Mouse (Mus musculus): ENCODE data around the gene Klhl35. TPM values are rescaled to one million over a fixed set of nuclear protein-coding genes. Genes with fewer than 3 reads are reported as not detected.

Klhl35 gene
- polyA plus RNA-seq, 1 experiment = not detected

DNA sequence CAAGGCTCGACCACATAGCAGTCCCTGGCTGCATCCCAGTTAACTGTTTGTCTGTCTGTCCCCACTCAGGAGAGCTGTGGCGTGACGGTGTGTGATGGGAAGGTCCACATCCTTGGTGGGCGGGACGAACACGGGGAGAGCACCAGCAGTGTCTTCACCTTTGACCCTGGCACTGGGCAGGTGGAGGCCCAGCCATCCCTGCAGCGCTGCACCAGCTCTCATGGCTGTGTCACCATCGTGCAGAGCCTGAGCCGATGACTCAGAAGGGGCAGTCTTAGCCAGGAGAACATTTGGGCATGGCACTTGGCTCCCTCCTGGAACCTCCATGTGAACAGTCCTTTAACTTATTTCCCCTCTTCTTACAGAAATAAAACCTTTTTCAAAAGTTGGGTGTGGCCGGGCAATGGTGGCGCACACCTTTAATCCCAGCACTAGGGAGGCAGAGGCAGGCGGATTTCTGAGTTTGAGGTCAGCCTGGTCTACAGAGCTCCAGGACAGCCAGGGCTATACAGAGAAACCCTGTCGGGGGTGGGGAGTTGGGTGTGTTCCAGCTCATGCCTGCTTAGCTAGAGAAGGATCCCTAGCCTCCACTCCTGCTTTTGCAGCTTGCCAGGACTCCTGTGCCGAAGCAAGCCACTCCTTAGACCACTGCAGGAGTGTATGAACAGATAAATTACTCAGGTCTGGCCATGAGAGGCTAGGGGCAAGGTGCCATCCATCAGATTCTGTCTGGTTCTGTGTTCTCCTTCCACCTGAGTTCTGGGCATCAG is 8.0 kb downstream of the Klhl35 start:
- H3K27ac ChIP-seq (ENCODE audit: control insufficient read depth, insufficient read depth, low read depth, low read length, poor library complexity) = no peak overlapping the region
- TF ChIP-seq POLR2A (IDR thresholded peaks at IDR 0.05; ENCODE audit: borderline replicate concordance, control insufficient read depth, low read depth, low read length) = no peak
- peaks cover 4% of the 10 kb centered on the region for H3K4me1 ChIP-seq (ENCODE audit: control insufficient read depth, insufficient read depth, low read length)
- H3K4me3 ChIP-seq (replicated peaks; ENCODE audit: control insufficient read depth, low read depth, low read length) = no peak overlapping the region
- 78% methylated on average over 14 of the region's 14 CpGs for WGBS

DNA sequence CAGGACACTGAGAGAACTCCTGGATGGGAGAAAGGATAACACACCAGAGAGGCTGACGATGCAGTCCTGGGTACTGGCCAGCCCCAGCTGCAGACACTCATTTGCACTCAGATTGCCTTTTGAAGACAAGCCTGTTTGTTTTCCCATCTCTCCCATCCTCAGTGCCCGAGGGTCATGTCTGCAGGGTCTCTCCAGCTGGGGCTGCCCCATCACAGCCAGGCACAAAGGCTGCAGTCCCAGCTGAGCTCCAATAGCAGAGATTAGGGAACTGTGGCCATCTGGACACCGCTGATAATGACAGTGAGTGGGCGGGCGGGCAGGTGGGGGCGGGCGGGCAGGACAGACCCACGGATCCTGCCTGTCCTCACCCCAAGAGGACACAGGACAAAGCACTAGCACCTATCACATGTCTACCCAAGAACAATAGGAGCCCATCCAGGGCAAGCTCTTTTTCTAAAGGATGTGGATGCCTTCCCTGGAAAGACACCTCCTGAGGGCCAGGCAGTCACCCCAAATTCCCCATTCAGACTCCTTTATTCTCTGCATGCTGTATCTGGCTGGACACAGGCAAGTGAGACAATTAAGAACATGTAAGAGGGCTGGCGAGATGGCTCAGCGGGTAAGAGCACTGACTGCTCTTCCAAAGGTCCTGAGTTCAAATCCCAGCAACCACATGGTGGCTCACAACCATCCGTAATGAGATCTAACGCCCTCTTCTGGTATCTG is 9.2 kb downstream of the Klhl35 start:
- Histone ChIP-seq H3K4me3 (replicated peaks; ENCODE audit: control insufficient read depth, low read depth, low read length) (no peak overlapping the region), H3K27ac (ENCODE audit: control insufficient read depth, insufficient read depth, low read depth, low read length, poor library complexity) (0 out of 2 replicates have a peak overlapping the region, but pooled peaks have one; percentile 7), H3K4me1 (ENCODE audit: control insufficient read depth, insufficient read depth, low read length) (peaks cover 4% of the 10 kb centered on the region)
- WGBS = 57% methylated on average over 12 of the region's 12 CpGs
- TF ChIP-seq POLR2A (IDR thresholded peaks at IDR 0.05; ENCODE audit: borderline replicate concordance, control insufficient read depth, low read depth, low read length) (no peak), CTCF (IDR thresholded peaks at IDR 0.05; ENCODE audit: control insufficient read depth, insufficient read depth, low read length) (no peak)

DNA sequence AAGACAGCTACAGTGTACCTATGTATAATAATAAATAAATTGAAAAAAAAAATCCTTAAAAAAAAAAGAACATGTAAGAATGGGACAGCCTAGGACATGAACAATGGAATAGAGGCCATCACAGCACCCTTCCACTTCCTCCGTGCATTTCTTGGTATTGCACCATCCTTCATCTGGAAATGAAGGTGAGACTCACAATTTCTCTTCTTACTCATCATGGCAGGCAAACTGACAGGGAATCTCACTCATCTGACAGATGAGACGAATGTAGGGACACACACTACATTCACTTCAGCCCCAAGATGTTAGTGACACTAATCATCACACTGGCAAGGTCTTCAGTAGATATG is 9.7 kb downstream of the Klhl35 start:
- no peak overlapping the region for H3K4me3 ChIP-seq (replicated peaks; ENCODE audit: control insufficient read depth, low read depth, low read length)
- WGBS = 61% methylated on average over 2 of the region's 2 CpGs
- TF ChIP-seq POLR2A (IDR thresholded peaks at IDR 0.05; ENCODE audit: borderline replicate concordance, control insufficient read depth, low read depth, low read length) = no peak
- no peak for TF ChIP-seq CTCF (IDR thresholded peaks at IDR 0.05; ENCODE audit: control insufficient read depth, insufficient read depth, low read length)
- H3K4me1 ChIP-seq (ENCODE audit: control insufficient read depth, insufficient read depth, low read length) = peaks cover 4% of the 10 kb centered on the region
- no peak overlapping the region for H3K27ac ChIP-seq (ENCODE audit: control insufficient read depth, insufficient read depth, low read depth, low read length, poor library complexity)

DNA sequence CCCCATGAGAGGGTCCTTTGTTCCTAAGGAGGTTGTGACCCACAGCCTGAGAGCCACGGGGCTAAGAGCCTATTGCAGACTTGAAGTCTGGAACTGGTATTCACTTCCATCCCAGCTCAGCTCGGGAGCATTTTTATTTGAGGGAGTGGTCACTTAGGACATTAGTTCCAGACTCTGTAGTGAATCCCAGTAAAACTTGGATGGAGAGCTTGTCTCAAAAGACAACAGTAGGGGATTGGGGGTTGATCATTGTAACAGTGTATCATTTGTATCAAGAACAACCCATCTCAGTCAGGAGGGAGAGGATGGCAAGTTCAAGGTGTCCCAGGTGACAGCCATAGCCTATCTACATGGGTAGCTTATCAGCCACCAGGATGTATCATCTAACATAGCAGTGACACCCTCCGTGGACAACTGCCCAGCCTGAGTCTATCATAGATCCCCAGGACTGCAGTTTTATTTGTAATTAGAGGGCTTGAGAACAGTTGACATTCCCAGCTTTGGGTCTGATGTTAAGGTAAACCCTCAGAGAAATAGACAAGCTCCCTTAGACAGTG is 10.8 kb downstream of the Klhl35 start:
- TF ChIP-seq CTCF (IDR thresholded peaks at IDR 0.05; ENCODE audit: control insufficient read depth, insufficient read depth, low read length) = no peak
- TF ChIP-seq POLR2A (IDR thresholded peaks at IDR 0.05; ENCODE audit: borderline replicate concordance, control insufficient read depth, low read depth, low read length) = no peak
- no peak overlapping the region for H3K27ac ChIP-seq (ENCODE audit: control insufficient read depth, insufficient read depth, low read depth, low read length, poor library complexity)
- H3K4me3 ChIP-seq (replicated peaks; ENCODE audit: control insufficient read depth, low read depth, low read length) = no peak overlapping the region
- WGBS = 53% methylated on average over 3 of the region's 3 CpGs
- H3K4me1 ChIP-seq (ENCODE audit: control insufficient read depth, insufficient read depth, low read length) = peaks cover 4% of the 10 kb centered on the region

DNA sequence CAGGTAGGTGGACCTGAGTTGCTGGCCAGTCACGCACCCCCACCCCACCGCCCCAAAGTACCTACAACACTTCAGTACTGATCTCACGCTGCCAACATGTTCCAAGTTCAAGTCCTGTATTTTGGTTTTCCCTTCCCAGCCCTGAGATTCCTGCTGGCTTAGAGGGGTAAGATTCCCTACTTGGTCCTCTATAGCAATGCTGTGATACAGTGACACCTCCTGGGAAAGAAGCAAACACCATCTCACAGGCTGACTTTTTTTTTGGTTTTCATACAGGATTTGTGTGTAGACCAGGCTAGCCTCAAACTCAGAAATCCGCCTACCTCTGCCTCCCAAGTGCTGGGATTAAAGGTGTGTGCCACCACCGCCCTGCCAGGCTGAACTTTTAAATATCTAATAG is 11.4 kb downstream of the Klhl35 start:
- no peak for TF ChIP-seq POLR2A (IDR thresholded peaks at IDR 0.05; ENCODE audit: borderline replicate concordance, control insufficient read depth, low read depth, low read length)
- no peak for TF ChIP-seq CTCF (IDR thresholded peaks at IDR 0.05; ENCODE audit: control insufficient read depth, insufficient read depth, low read length)
- no peak overlapping the region for H3K4me3 ChIP-seq (replicated peaks; ENCODE audit: control insufficient read depth, low read depth, low read length)
- H3K27ac ChIP-seq (ENCODE audit: control insufficient read depth, insufficient read depth, low read depth, low read length, poor library complexity) = no peak overlapping the region
- peaks cover 6% of the 10 kb centered on the region for H3K4me1 ChIP-seq (ENCODE audit: control insufficient read depth, insufficient read depth, low read length)
- 82% methylated on average over 5 of the region's 5 CpGs for WGBS

DNA sequence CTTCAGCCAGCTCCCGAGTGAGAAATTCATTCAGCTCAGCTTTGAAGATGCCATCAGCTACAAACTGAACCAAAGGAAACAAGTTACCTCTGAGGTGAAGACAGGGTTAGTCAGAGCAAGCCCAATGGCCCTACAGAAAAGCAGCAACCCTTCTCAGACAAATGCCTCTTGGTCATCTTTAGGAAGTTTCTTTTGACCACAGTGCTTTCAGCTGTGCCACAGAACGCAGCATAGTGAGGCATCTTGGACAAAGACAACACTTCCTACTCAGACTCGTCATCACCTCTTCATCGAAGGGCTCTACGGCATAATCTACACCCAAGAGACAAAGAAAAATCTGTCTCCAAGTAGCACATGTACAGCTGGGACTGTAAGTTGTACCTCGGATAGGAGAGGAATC is 16.8 kb downstream of the Klhl35 start:
- 0% methylated on average over 6 of the region's 6 CpGs for WGBS
- peaks cover 2% of the 10 kb centered on the region for H3K4me1 ChIP-seq (ENCODE audit: control insufficient read depth, insufficient read depth, low read length)
- H3K4me3 ChIP-seq (replicated peaks; ENCODE audit: control insufficient read depth, low read depth, low read length) = peak overlapping the region; percentile 95
- TF ChIP-seq CTCF (IDR thresholded peaks at IDR 0.05; ENCODE audit: control insufficient read depth, insufficient read depth, low read length) = no peak
- TF ChIP-seq POLR2A (IDR thresholded peaks at IDR 0.05; ENCODE audit: borderline replicate concordance, control insufficient read depth, low read depth, low read length) = no peak
- H3K27ac ChIP-seq (ENCODE audit: control insufficient read depth, insufficient read depth, low read depth, low read length, poor library complexity) = no peak overlapping the region

DNA sequence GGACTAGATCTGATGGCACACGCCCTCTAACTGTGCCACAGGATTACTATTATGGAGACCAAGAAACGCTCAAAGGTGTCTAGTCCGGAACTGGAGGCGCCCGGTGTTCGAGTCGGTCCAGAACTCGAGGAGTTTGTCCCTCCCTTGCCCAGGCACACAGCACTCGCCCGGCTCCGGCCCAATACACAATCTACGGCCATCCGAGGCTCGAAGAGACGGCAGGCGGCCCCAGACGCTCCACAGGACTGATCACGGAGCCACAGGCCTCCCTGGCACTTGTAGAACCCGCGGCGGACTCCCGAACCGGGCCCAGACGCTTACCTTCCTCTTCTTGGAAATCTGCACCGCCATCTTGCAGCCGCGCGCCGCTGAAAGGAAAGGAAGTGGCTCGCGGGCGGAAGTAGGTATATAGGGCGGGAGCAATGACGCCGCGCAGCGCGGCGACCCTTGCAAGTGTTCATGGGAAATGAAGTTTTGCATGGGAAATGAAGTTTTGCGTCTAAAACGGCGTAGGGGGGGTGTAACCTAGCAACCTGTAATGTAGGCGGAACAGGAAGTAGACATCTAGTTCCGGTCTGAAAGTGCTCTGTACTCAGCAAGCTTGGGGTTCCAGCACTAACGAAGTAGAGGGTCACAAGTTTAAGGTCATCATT is 17.6 kb downstream of the Klhl35 start, which contains the start of gene Rps3:
Gene Rps3 (minus strand): TSS at position 468 of the 653 bp plus-strand sequence.
- WGBS = under 1% methylated on average over 45 of the region's 45 CpGs
- peak within 1 kb of the TSS; percentile 52 for H3K27ac ChIP-seq (ENCODE audit: control insufficient read depth, insufficient read depth, low read depth, low read length, poor library complexity)
- peak; percentile 91; the same call in 1 of the 2 replicates for TF ChIP-seq POLR2A (IDR thresholded peaks at IDR 0.05; ENCODE audit: borderline replicate concordance, control insufficient read depth, low read depth, low read length)
- TF ChIP-seq CTCF (IDR thresholded peaks at IDR 0.05; ENCODE audit: control insufficient read depth, insufficient read depth, low read length) = no peak
- peak within 1 kb of the TSS; percentile 95 for H3K4me3 ChIP-seq (replicated peaks; ENCODE audit: control insufficient read depth, low read depth, low read length)
- H3K4me1 ChIP-seq (ENCODE audit: control insufficient read depth, insufficient read depth, low read length) = peaks cover 2% of the 10 kb centered on the region

DNA sequence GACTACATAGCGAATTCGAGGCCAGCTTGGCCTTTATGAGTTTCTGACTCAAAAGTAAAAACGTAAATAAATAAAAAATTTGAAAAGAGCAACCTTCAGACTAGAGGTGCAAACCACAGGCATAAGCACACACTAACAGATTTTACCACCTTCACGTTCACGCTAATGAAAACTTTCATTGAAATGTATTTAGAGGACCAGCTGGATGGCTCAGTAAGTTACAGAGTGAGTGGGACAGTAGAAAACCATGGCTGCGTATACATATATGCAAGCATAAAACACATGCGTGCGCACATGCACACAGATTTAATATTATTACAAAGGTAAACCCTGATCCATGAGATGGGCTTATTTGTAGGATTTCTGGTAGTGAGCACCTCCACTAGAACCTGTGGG is 18.1 kb downstream of the Klhl35 start:
- Histone ChIP-seq H3K4me3 (replicated peaks; ENCODE audit: control insufficient read depth, low read depth, low read length) (peak overlapping the region; percentile 19), H3K4me1 (ENCODE audit: control insufficient read depth, insufficient read depth, low read length) (peaks cover 2% of the 10 kb centered on the region), H3K27ac (ENCODE audit: control insufficient read depth, insufficient read depth, low read depth, low read length, poor library complexity) (no peak overlapping the region)
- WGBS = 45% methylated on average over 8 of the region's 8 CpGs
- TF ChIP-seq POLR2A (IDR thresholded peaks at IDR 0.05; ENCODE audit: borderline replicate concordance, control insufficient read depth, low read depth, low read length) (no peak), CTCF (IDR thresholded peaks at IDR 0.05; ENCODE audit: control insufficient read depth, insufficient read depth, low read length) (no peak)

Measured in bone marrow, adult 2 months (tissue).